Mouse (Mus musculus) brain, embryonic 14.5 days (tissue): Measurements from ENCODE around the gene Galnt2.

Experiments used
- CTCF ChIP-seq: fragments of 200-500 bp; IDR thresholded peaks from 2 replicates; pipeline ENCODE4 v1.5.1; 2012; ENCODE audit warnings: inconsistent platforms, mild to moderate bottlenecking, moderate library complexity, borderline replicate concordance; ENCODE audit not compliant: insufficient read depth, insufficient read length; ENCODE audit errors: extremely low read depth
- POLR2A ChIP-seq: fragments of 200-500 bp; IDR thresholded peaks from 2 replicates; pipeline ENCODE4 v1.6.1; 2012; ENCODE audit warnings: mild to moderate bottlenecking, inconsistent platforms, borderline replicate concordance; ENCODE audit not compliant: poor library complexity, insufficient read depth, insufficient read length, severe bottlenecking; ENCODE audit errors: extremely low read depth

DNA sequence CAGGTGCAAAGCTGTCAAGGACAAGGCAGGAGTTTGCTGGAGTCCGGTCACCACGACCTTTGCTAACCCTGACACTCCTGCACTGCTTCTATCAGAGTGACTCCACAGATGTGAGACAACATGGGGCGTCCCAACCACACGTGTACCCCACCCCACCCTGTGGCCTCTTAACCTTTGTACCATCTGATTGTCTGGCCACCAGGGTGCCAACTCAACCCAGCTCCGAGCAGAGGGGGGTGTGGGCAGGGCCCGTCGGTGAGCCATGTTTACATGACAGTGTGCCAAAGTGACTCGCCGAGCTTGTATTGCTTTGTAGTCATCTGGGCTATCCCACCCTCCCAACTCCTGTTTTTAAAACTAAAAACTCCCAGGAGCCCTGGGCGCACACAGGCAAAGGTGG is 113.9 kb downstream of the Galnt2 start:
- TF ChIP-seq POLR2A = no peak
- no peak for TF ChIP-seq CTCF
